Comparison of ENCODE assay signal across 7 mouse cellular contexts in genomic region chr11:58959186-58959825, GRCm38 (mm10). TPM values are rescaled to one million over a fixed set of nuclear protein-coding genes. Genes with fewer than 3 reads are reported as not detected.
DNase-seq lines count a peak whose midpoint lies in the region; ATAC-seq and TF ChIP-seq lines count a peak whose summit lies in the region.

No protein-coding gene starts in this region.

- H3K4me2 ChIP-seq in liver, postnatal 0 days (ENCODE audit: low read depth, low read length): peak overlapping the region; percentile 84

- H3K4me3 ChIP-seq in testis, adult 2 months (ENCODE audit: control insufficient read depth, low read depth, low read length): peak overlapping the region; percentile 97
- H3K4me3 ChIP-seq in liver, postnatal 0 days (ENCODE audit: low read depth, low read length): peak overlapping the region; percentile 89

- peak overlapping the region; percentile 58 for H3K9ac ChIP-seq in liver, postnatal 0 days (replicated peaks)

- H3K9me3 ChIP-seq in liver, postnatal 0 days (ENCODE audit: low read length): no peaks in the 10 kb centered on the region

- DNase-seq in testis, postnatal 10 days (ENCODE audit: low spot score): no peak
- no peak for DNase-seq in liver, postnatal 0 days
- DNase-seq in adrenal gland, adult 8-10 months: no peak
- DNase-seq in urinary bladder, postnatal 36 days (ENCODE audit: low spot score in 2 of 2): no peak
- DNase-seq in lung, adult 18-20 months: no peak

- TF ChIP-seq POLR2A in testis, adult 2 months (IDR thresholded peaks at IDR 0.05; ENCODE audit: control insufficient read depth, low read depth, low read length): no peak

- peak; percentile 24; the same call in 1 of the 2 replicates for TF ChIP-seq EP300 in liver, postnatal 0 days (IDR thresholded peaks at IDR 0.05; ENCODE audit: low read depth)

- H3K4me1 ChIP-seq in testis, adult 2 months (ENCODE audit: control insufficient read depth, insufficient read depth, low read length): peaks cover 9% of the 10 kb centered on the region
- peaks cover 33% of the 10 kb centered on the region for H3K4me1 ChIP-seq in liver, postnatal 0 days (ENCODE audit: insufficient read depth)

- WGBS in liver, postnatal 0 days (ENCODE audit: insufficient replicate concordance): 15% methylated on average over 15 of the region's 15 CpGs

- TF ChIP-seq CTCF in testis, adult 2 months (IDR thresholded peaks at IDR 0.05; ENCODE audit: control insufficient read depth, insufficient read depth, insufficient replicate concordance, low read depth, low read length): no peak
- TF ChIP-seq CTCF in liver, postnatal 0 days (IDR thresholded peaks at IDR 0.05; ENCODE audit: low read depth): no peak

- no peaks in the 10 kb centered on the region for H3K36me3 ChIP-seq in testis, adult 2 months (ENCODE audit: control insufficient read depth, insufficient read depth, low read length)
- peaks cover 19% of the 10 kb centered on the region for H3K36me3 ChIP-seq in liver, postnatal 0 days (replicated peaks; ENCODE audit: insufficient read depth, low read length)

- no peaks in the 10 kb centered on the region for H3K27me3 ChIP-seq in testis, adult 2 months (ENCODE audit: control insufficient read depth, insufficient read depth, low read length)
- H3K27me3 ChIP-seq in liver, postnatal 0 days (ENCODE audit: insufficient read depth, low read length): peaks cover 4% of the 10 kb centered on the region; the same call in 1 of the 2 replicates

- ATAC-seq in granulocyte monocyte progenitor cell, adult 5-6 weeks (replicated peaks; ENCODE audit: poor library complexity, severe bottlenecking): peak; percentile 36
- no peak for ATAC-seq in liver, postnatal 0 days

- H3K27ac ChIP-seq in testis, adult 2 months (ENCODE audit: control insufficient read depth, insufficient read depth, low read depth, low read length): peak overlapping the region; percentile 27; the same call in 1 of the 2 replicates
- peak overlapping the region; percentile 70 for H3K27ac ChIP-seq in liver, postnatal 0 days (ENCODE audit: low read depth)

RNA-seq across cellular contexts. Expression of gene Hist3h2a, which starts 4.8 kb away (rescaled TPM):
- polyA plus RNA-seq in testis, adult 2 months (2012; rRNA removed): 6.4 and 6.5 TPM in 2 replicates
- total RNA-seq in granulocyte monocyte progenitor cell, adult 5-6 weeks (2014; fragmentation: Nextera tagmentation): 9.3 and 14.0 TPM in 2 replicates
- 234 and 237 TPM in 2 replicates for total RNA-seq in granulocyte monocyte progenitor cell, adult 5-6 weeks (2017)
- polyA plus RNA-seq in liver, postnatal 0 days (2015; fragmentation: Nextera tagmentation; extraction: Ambion mirVana): 14.3 and 14.8 TPM in 2 replicates
- 10 to 100 TPM; 18.8 to 28.5 (median 26.2) TPM for total RNA-seq in adrenal gland, adult 8-10 months (2022)

RNA-seq across cellular contexts. Expression of gene Trim17, which starts 4.8 kb away (rescaled TPM):
- polyA plus RNA-seq in testis, adult 2 months (2012; rRNA removed): 166 and 167 TPM in 2 replicates
- not detected in 2 replicates for total RNA-seq in granulocyte monocyte progenitor cell, adult 5-6 weeks (2014; fragmentation: Nextera tagmentation)
- total RNA-seq in granulocyte monocyte progenitor cell, adult 5-6 weeks (2017): 0.13 TPM in 1 of 2 replicates, not detected in the other
- 0.11 and 0.15 TPM in 2 replicates for polyA plus RNA-seq in liver, postnatal 0 days (2015; fragmentation: Nextera tagmentation; extraction: Ambion mirVana)
- under 1 TPM; 0.21 to 0.59 (median 0.46) TPM for total RNA-seq in adrenal gland, adult 8-10 months (2022)

RNA-seq across cellular contexts. Expression of gene Hist3h2ba, which starts 10.6 kb away (rescaled TPM):
- polyA plus RNA-seq in testis, adult 2 months (2012; rRNA removed): 8.7 and 8.9 TPM in 2 replicates
- total RNA-seq in granulocyte monocyte progenitor cell, adult 5-6 weeks (2014; fragmentation: Nextera tagmentation): not detected in 2 replicates
- 1.5 and 2.3 TPM in 2 replicates for total RNA-seq in granulocyte monocyte progenitor cell, adult 5-6 weeks (2017)
- 4.9 and 10.0 TPM in 2 replicates for polyA plus RNA-seq in liver, postnatal 0 days (2015; fragmentation: Nextera tagmentation; extraction: Ambion mirVana)
- 10 to 100 TPM in 2 of 4 experiments, 1 to 10 TPM in 2; 3.3 to 12.2 (median 7.8) TPM for total RNA-seq in adrenal gland, adult 8-10 months (2022)

RNA-seq across cellular contexts. Expression of gene Trim11, which starts 18.6 kb away (rescaled TPM):
- polyA plus RNA-seq in testis, adult 2 months (2012; rRNA removed): 44.1 and 48.9 TPM in 2 replicates
- 29.0 and 32.3 TPM in 2 replicates for total RNA-seq in granulocyte monocyte progenitor cell, adult 5-6 weeks (2014; fragmentation: Nextera tagmentation)
- total RNA-seq in granulocyte monocyte progenitor cell, adult 5-6 weeks (2017): 29.1 and 30.5 TPM in 2 replicates
- polyA plus RNA-seq in liver, postnatal 0 days (2015; fragmentation: Nextera tagmentation; extraction: Ambion mirVana): 8.8 and 8.9 TPM in 2 replicates
- 10 to 100 TPM; 23.2 to 38.7 (median 31.3) TPM for total RNA-seq in adrenal gland, adult 8-10 months (2022)

RNA-seq across cellular contexts. Expression of gene Rnf187, which starts 20.6 kb away (rescaled TPM):
- 215 and 247 TPM in 2 replicates for polyA plus RNA-seq in testis, adult 2 months (2012; rRNA removed)
- total RNA-seq in granulocyte monocyte progenitor cell, adult 5-6 weeks (2014; fragmentation: Nextera tagmentation): 78.6 and 79.3 TPM in 2 replicates
- total RNA-seq in granulocyte monocyte progenitor cell, adult 5-6 weeks (2017): 60.0 and 82.2 TPM in 2 replicates
- 85.3 and 96.0 TPM in 2 replicates for polyA plus RNA-seq in liver, postnatal 0 days (2015; fragmentation: Nextera tagmentation; extraction: Ambion mirVana)
- 100 to 1,000 TPM; 179 to 200 (median 190) TPM for total RNA-seq in adrenal gland, adult 8-10 months (2022)
